In genomic region chr2:92322669-92323068, GRCm38 (mm10) we compare ENCODE assay signal across 8 mouse cellular contexts. TPM values are rescaled to one million over a fixed set of nuclear protein-coding genes. Genes with fewer than 3 reads are reported as not detected.
DNase-seq lines count a peak whose midpoint lies in the region; ATAC-seq and TF ChIP-seq lines count a peak whose summit lies in the region.

No protein-coding gene starts in this region.

- H3K36me3 ChIP-seq in forebrain, embryonic 12.5 days (replicated peaks) = peaks cover 49% of the 10 kb centered on the region

- H3K27ac ChIP-seq in bone marrow, adult 2 months (ENCODE audit: control insufficient read depth, insufficient read depth, low read depth, low read length, poor library complexity) = no peak overlapping the region
- H3K27ac ChIP-seq in forebrain, embryonic 12.5 days = no peak overlapping the region

- H3K4me1 ChIP-seq in bone marrow, adult 2 months (ENCODE audit: control insufficient read depth, insufficient read depth, low read length) = no peaks in the 10 kb centered on the region; the same call in 1 of the 2 replicates
- no peaks in the 10 kb centered on the region for H3K4me1 ChIP-seq in forebrain, embryonic 12.5 days

- peak; percentile 15 for DNase-seq in embryo, embryonic 11 days
- DNase-seq in embryo, embryonic 9.5 days (ENCODE audit: extremely low spot score) = no peak
- peak; percentile 13 for DNase-seq in ovary, postnatal 36 days (ENCODE audit: low spot score)
- no peak for DNase-seq in ovary, postnatal 10 days (ENCODE audit: low spot score)
- peak; percentile 52 for DNase-seq in lung, postnatal 14 days
- no peak for DNase-seq in urinary bladder, postnatal 10 days (ENCODE audit: low spot score)

- H3K4me3 ChIP-seq in bone marrow, adult 2 months (replicated peaks; ENCODE audit: control insufficient read depth, low read depth, low read length) = no peak overlapping the region
- H3K4me3 ChIP-seq in forebrain, embryonic 12.5 days (replicated peaks) = no peak overlapping the region

- no peak for ATAC-seq in forebrain, embryonic 12.5 days (ENCODE audit: low FRiP score)

- no peaks in the 10 kb centered on the region for H3K27me3 ChIP-seq in forebrain, embryonic 12.5 days

- H3K9me3 ChIP-seq in forebrain, embryonic 12.5 days = no peaks in the 10 kb centered on the region

- TF ChIP-seq POLR2A in bone marrow, adult 2 months (IDR thresholded peaks at IDR 0.05; ENCODE audit: borderline replicate concordance, control insufficient read depth, low read depth, low read length) = no peak

- no peak overlapping the region for H3K9ac ChIP-seq in forebrain, embryonic 12.5 days

- TF ChIP-seq CTCF in bone marrow, adult 2 months (IDR thresholded peaks at IDR 0.05; ENCODE audit: control insufficient read depth, insufficient read depth, low read length) = peak; percentile 50

- H3K4me2 ChIP-seq in forebrain, embryonic 12.5 days = no peak overlapping the region

- WGBS in bone marrow, adult 2 months = 75% methylated on average over 2 of the region's 2 CpGs
- 93% methylated on average over 2 of the region's 2 CpGs for WGBS in forebrain, embryonic 12.5 days

RNA-seq across cellular contexts. Expression of gene Pex16, which starts 51.8 kb away (rescaled TPM):
- polyA plus RNA-seq in bone marrow, adult 2 months (2011; ENCODE audit: insufficient read depth, insufficient read length, low replicate concordance, missing spikeins) = 14.9 and 15.4 TPM in 2 replicates
- polyA plus RNA-seq in forebrain, embryonic 12.5 days (2016; fragmentation: Nextera tagmentation; extraction: Ambion mirVana) = 22.8 and 24.2 TPM in 2 replicates

RNA-seq across cellular contexts. Expression of gene Large2, which starts 52.0 kb away (rescaled TPM):
- polyA plus RNA-seq in bone marrow, adult 2 months (2011; ENCODE audit: insufficient read depth, insufficient read length, low replicate concordance, missing spikeins) = not detected in 2 replicates
- 5.3 and 5.5 TPM in 2 replicates for polyA plus RNA-seq in forebrain, embryonic 12.5 days (2016; fragmentation: Nextera tagmentation; extraction: Ambion mirVana)

RNA-seq across cellular contexts. Expression of gene 1700029I15Rik, which starts 59.7 kb away (rescaled TPM):
- polyA plus RNA-seq in bone marrow, adult 2 months (2011; ENCODE audit: insufficient read depth, insufficient read length, low replicate concordance, missing spikeins) = 2.9 and 6.7 TPM in 2 replicates
- polyA plus RNA-seq in forebrain, embryonic 12.5 days (2016; fragmentation: Nextera tagmentation; extraction: Ambion mirVana) = 5.6 and 6.8 TPM in 2 replicates

Comparison
In these comparisons a context has a peak if more than half of its experiments do, and no peak if none do; other contexts are left out.
1. DNase-seq: peak in embryo, embryonic 11 days (single experiment), ovary, postnatal 36 days (single experiment) and lung, postnatal 14 days (single experiment); none in embryo, embryonic 9.5 days (single experiment), ovary, postnatal 10 days (single experiment) and urinary bladder, postnatal 10 days (single experiment).